Mouse (Mus musculus): ENCODE measurements around the gene Nemp1.

Gene Nemp1

GRCm38 (mm10) chr10:127725136-127725535 lies 58.4 kb downstream of the Nemp1 start:
- no peak for DNase-seq (ENCODE audit: low spot score)

- DNase-seq (ENCODE audit: low spot score) = no peak
Measured at GRCm38 (mm10) chr10:127728437-127728836, 61.7 kb downstream of the Nemp1 start.

- DNase-seq (ENCODE audit: low spot score) = no peak
Measured at GRCm38 (mm10) chr10:127730285-127730932, 63.7 kb downstream of the Nemp1 start.

- DNase-seq (ENCODE audit: low spot score) = no peak
Measured at GRCm38 (mm10) chr10:127730933-127731310, 64.2 kb downstream of the Nemp1 start.

GRCm38 (mm10) chr10:127731397-127731796 lies 64.7 kb downstream of the Nemp1 start:
- DNase-seq (ENCODE audit: low spot score) = no peak

- DNase-seq (ENCODE audit: low spot score) = no peak
Measured at GRCm38 (mm10) chr10:127734434-127734833, 67.7 kb downstream of the Nemp1 start.

- DNase-seq (ENCODE audit: low spot score) = no peak
Measured at GRCm38 (mm10) chr10:127736266-127736665, 69.6 kb downstream of the Nemp1 start.

- no peak for DNase-seq (ENCODE audit: low spot score)
Measured at GRCm38 (mm10) chr10:127736916-127737315, 70.2 kb downstream of the Nemp1 start.

GRCm38 (mm10) chr10:127737552-127737951 lies 70.9 kb downstream of the Nemp1 start:
- no peak for DNase-seq (ENCODE audit: low spot score)

- DNase-seq (ENCODE audit: low spot score) = no peak
Measured at GRCm38 (mm10) chr10:127738151-127738882, 71.6 kb downstream of the Nemp1 start.

- DNase-seq (ENCODE audit: low spot score) = peak; percentile 77
Measured at GRCm38 (mm10) chr10:127739083-127739660, 72.5 kb downstream of the Nemp1 start, which contains the start of gene Zbtb39. TSS of gene Zbtb39 (plus strand) at chr10:127739538.

- DNase-seq (ENCODE audit: low spot score) = no peak
Measured at GRCm38 (mm10) chr10:127739661-127740161, 73.0 kb downstream of the Nemp1 start.

- DNase-seq (ENCODE audit: low spot score) = no peak
Measured at GRCm38 (mm10) chr10:127744661-127745060, 78.0 kb downstream of the Nemp1 start.

- no peak for DNase-seq (ENCODE audit: low spot score)
Measured at GRCm38 (mm10) chr10:127745886-127746285, 79.2 kb downstream of the Nemp1 start.

- DNase-seq (ENCODE audit: low spot score) = no peak
Measured at GRCm38 (mm10) chr10:127747254-127747653, 80.6 kb downstream of the Nemp1 start.

- DNase-seq (ENCODE audit: low spot score) = no peak
Measured at GRCm38 (mm10) chr10:127748847-127749612, 82.3 kb downstream of the Nemp1 start.

GRCm38 (mm10) chr10:127750136-127750777 lies 83.6 kb downstream of the Nemp1 start:
- DNase-seq (ENCODE audit: low spot score) = no peak
